Mouse (Mus musculus): ENCODE results near the gene Dnajb8. TPM values are rescaled to one million over a fixed set of nuclear protein-coding genes. Genes with fewer than 3 reads are reported as not detected.

The Dnajb8 gene
- not detected in 2 replicates for polyA plus RNA-seq (2012)

DNA sequence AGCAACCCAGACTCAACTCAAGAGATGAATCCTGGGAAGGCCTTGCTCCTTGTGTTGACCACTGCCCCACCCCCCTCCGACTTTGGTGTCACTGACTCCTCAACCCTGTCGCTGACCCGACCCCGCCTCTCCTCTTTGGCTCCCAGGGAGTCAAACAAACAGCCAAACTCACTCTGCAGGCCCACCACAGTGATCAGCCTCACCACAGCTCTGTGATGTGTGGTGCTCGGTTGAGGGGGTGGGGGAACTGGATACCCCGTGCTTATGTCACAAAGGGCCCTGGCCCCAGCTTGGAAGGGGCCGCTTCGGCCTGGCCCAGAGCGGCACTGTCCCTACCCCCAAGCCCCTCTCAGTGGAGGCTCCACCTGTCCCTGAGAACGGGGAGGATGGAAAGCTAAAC is at the start of gene Dnajb8:
TSS of gene Dnajb8 (plus strand) at position 301 of the 400 bp plus-strand sequence.
- TF ChIP-seq GATA1 (IDR thresholded peaks at IDR 0.05; ENCODE audit: low read length): no peak

GRCm38 (mm10) chr6:88174191-88174590 is 47.9 kb upstream of the Dnajb8 start:
- no peak for TF ChIP-seq GATA1 (IDR thresholded peaks at IDR 0.05; ENCODE audit: low read length)

DNA sequence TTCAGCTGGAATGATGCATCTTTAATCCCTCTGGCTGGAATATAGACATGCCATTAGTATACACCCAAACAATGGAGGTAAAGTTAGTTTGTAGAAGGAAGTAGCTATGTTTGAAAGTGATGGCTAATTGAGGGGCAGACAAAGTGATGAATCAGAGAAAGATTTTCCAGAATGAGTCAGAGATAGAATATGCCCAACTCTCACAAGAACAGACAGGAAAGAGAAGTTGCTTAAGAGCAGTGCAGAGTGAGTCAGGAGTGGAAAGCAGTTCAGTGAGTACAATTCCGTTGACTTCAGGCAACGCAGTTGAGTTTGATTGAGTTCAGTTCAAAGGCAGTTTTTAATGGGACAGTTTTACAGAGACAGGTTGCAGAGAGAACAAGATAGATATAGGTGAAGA is 47.4 kb upstream of the Dnajb8 start:
- no peak for TF ChIP-seq GATA1 (IDR thresholded peaks at IDR 0.05; ENCODE audit: low read length)

DNA sequence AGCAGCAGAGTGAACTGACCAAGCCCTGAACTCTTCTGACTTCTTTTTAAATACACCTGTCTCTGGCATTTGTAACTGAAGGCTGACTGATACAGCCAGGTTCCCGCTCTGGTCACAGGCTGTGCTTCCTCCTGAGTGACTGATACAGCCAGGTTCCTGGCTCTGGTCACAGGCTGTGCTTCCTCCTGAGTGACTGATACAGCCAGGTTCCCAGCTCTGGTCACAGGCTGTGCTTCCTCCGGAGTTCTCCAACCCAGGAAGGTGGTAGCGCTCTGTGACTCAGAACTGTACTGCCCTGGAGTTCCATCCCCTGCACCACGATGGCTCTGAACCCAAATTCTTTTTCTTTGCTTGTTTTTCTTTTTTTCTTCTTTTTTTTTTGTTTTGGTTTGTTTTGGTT is 37.4 kb upstream of the Dnajb8 start:
- TF ChIP-seq GATA1 (IDR thresholded peaks at IDR 0.05; ENCODE audit: low read length): no peak

DNA sequence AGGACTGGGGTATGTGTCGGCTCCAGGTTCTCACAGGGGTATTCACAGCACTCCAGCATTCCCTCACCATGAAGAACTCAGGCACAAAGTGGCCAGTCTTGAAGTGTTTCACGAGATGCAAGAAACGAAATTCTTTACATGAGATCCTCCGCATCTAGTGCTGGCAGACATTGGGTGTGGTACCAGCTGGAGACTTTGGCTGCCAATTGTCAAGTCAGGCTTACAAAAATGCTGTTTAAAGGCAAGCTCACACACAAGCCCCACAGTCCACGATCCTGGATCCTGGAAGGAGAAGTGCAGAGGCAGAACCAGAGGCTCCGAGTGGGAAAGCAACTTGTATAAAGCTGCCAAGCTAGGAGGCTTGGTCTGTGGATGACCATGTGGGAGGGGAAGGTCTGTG is 33.9 kb upstream of the Dnajb8 start:
- TF ChIP-seq GATA1 (IDR thresholded peaks at IDR 0.05; ENCODE audit: low read length): no peak

- TF ChIP-seq GATA1 (IDR thresholded peaks at IDR 0.05; ENCODE audit: low read length): peak; percentile 59
Observed at GRCm38 (mm10) chr6:88189312-88190042, 32.6 kb upstream of the Dnajb8 start.

GRCm38 (mm10) chr6:88190043-88190309 is 32.1 kb upstream of the Dnajb8 start:
- TF ChIP-seq GATA1 (IDR thresholded peaks at IDR 0.05; ENCODE audit: low read length): no peak

DNA sequence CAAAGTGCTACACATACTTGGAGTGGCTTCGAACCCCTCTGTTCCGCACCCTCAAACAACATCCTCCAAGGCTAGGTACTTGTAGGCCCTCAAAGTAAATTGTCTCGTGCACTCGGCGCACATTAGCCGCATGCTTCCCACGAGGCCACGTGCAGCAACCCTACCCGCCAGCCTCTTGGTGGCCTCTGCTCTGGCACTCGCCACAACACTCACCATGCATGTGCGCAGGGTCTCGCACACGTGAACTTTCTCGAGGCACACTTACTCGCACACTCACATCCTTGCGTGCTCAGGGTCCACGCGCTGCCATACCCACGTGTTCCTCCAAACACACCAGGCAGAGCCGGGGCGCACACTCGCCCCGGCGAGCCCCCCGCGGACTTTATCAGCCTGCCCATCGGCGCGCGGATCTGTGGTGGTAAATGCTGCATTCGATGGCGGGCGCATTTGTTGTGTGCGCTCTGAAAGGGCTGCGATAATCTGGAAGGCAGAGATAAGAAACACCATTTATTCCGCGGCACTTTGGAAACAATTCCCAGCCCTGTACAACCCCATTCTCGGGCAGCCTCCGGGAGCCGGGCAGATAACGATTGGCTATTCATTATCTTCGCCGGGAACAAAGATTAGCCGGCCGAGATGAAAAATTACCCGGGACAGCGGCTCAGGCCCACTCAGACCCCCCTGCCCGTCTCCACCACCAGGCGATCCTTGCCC is 31.6 kb upstream of the Dnajb8 start:
- TF ChIP-seq GATA1 (IDR thresholded peaks at IDR 0.05; ENCODE audit: low read length): peak; percentile 91

DNA sequence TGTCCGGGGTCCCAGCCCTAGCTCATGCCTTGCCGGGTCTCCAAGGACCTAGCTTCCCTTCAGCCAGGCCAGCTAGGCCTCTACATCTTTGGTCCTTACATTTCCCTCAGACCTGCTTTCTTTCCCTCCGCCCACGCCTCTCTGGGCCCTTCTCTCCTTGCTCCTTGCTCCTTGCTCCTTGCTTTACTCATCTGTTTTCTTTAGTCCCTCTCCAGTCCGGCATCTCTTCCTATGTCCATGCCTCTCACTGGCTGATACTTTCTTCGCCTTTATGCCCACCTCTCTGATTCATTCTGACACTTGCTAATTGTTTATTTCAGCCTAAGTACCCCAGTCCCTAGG is 31.1 kb upstream of the Dnajb8 start:
- TF ChIP-seq GATA1 (IDR thresholded peaks at IDR 0.05; ENCODE audit: low read length): no peak

GRCm38 (mm10) chr6:88191411-88192070 is 30.5 kb upstream of the Dnajb8 start:
- TF ChIP-seq GATA1 (IDR thresholded peaks at IDR 0.05; ENCODE audit: low read length): no peak

- no peak for TF ChIP-seq GATA1 (IDR thresholded peaks at IDR 0.05; ENCODE audit: low read length)
Observed at GRCm38 (mm10) chr6:88192756-88193155, 29.3 kb upstream of the Dnajb8 start.

- no peak for TF ChIP-seq GATA1 (IDR thresholded peaks at IDR 0.05; ENCODE audit: low read length)
Observed at GRCm38 (mm10) chr6:88193433-88194052, 28.5 kb upstream of the Dnajb8 start, which contains the start of gene Gata2. TSS of gene Gata2 (plus strand) at chr6:88193891.

DNA sequence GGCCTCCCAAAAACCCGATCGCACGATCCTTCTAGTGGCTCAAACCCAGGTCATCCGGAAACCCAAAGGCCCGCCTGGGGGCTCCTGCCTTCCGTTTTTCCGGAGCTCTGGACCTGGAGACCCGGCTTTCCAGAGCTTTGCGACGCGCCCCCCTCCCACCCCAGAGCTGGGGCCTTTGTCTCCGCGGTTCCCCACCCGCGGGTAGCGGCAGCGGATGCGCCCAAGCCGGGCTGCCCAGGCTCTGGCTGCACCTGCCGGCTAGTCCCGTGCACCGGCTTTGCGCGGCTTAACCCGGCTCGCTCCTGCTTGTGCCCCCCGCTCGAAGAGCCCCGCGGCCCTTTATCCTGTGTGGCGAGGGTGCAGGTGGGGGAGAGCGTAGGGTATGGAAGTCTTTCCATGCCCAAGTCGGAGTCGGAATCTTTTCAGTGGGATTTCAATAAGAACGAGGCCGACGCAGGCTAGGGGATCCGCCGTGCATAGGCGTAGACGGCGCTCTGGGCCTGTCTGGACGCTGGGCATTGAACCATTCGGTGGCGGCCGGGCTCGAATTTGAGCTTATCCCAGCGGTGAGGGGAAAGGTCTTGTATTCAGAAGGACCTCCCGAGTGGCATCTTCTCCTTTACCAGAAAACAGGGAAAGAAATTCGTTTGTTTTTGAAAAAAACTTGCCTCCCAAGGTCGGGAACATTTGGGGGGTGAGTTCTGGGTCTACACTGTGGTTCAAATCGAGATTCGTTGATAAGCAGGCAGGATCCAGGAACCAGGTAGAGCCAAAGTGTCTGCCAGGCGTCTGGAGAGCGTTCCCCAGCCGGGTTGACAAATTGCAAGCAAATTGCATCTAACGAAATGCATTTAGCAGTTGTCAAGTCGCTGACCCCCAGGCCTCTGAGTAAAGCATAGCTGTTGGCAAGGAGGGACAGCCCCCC is 27.8 kb upstream of the Dnajb8 start:
- TF ChIP-seq GATA1 (IDR thresholded peaks at IDR 0.05; ENCODE audit: low read length): no peak

GRCm38 (mm10) chr6:88194978-88195325 is 27.1 kb upstream of the Dnajb8 start:
- no peak for TF ChIP-seq GATA1 (IDR thresholded peaks at IDR 0.05; ENCODE audit: low read length)

DNA sequence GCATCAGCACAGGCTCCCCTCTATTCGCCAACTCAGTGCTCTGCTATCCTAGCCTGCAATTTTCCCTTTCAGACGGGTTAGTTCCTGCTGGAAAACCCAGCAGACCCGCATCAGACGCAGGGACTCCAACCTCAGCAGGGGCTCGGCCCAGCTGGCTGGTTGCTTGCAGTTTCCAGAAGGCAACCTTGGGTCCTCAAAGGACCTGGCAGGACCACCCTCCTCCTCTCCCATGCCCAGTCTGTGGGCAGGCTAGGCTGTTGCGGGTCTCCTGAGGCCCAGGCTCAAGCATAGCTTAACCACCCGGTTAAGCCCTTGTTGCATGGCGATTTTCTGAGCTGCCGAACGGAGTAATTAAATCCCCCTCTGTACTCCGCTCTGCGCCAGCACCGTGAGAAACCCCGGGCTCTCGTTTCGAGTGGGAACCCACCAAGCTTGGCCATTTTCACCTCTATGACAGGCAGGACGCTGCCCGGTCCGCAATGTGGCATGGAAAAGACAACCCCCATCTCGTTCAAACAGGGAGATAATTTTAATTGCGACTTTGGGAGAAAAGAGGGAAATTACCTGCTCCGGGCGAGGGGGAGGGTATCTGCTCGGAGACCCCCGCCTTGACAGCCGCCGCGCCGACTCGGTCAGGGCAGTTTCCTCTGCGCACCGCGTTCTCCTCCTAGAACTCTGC is 25.9 kb upstream of the Dnajb8 start:
- TF ChIP-seq GATA1 (IDR thresholded peaks at IDR 0.05; ENCODE audit: low read length): no peak

Data from G1E-ER4 (cell line).